Mouse (Mus musculus): ENCODE measurements around the gene 4931428L18Rik.

- TF ChIP-seq HCFC1 (IDR thresholded peaks at IDR 0.05; ENCODE audit: borderline replicate concordance, insufficient read depth, low read length) (no peak), MAFK (IDR thresholded peaks at IDR 0.05; ENCODE audit: insufficient read depth, low read depth, low read length) (no peak), ZNF384 (IDR thresholded peaks at IDR 0.05; ENCODE audit: low read depth, low read length) (no peak), CHD2 (IDR thresholded peaks at IDR 0.05; ENCODE audit: low read depth, low read length) (no peak)
Measured at GRCm38 (mm10) chr1:31150546-31150945, 71.9 kb downstream of the 4931428L18Rik start.

All from ES-E14 (cell line).